Mouse (Mus musculus) intestine, postnatal 0 days (tissue): ENCODE results near the gene Sirt1. TPM values are rescaled to one million over a fixed set of nuclear protein-coding genes. Genes with fewer than 3 reads are reported as not detected.

Experiments
- ATAC-seq: fragments of 200-750 bp; cut with Nextera tagmentation; 2 replicates; pipeline ENCODE4 v1.8.0; 2017; ENCODE audit warnings: mild to moderate bottlenecking, moderate TSS enrichment, moderate library complexity
- H3K27ac ChIP-seq: fragments of 300-500 bp; sonication (generic); 2 replicates; pipeline ENCODE4 v1.5.1; 2014; ENCODE audit warnings: mild to moderate bottlenecking, low read depth, low read length, moderate library complexity
- H3K27me3 ChIP-seq: fragments of 300-500 bp; sonication (generic); replicated peaks from 2 replicates; pipeline ENCODE4 v1.6.1; 2014; ENCODE audit warnings: low read length, mixed read lengths; ENCODE audit not compliant: control insufficient read depth, insufficient read depth
- H3K36me3 ChIP-seq: fragments of 300-500 bp; sonication (generic); 2 replicates; pipeline ENCODE4 v1.6.1; 2014; ENCODE audit warnings: mild to moderate bottlenecking, moderate library complexity; ENCODE audit not compliant: control insufficient read depth, insufficient read depth
- H3K4me1 ChIP-seq: fragments of 300-500 bp; sonication (generic); replicated peaks from 2 replicates; pipeline ENCODE4 v1.6.1; 2014; ENCODE audit warnings: antibody characterized with exemption, low read length, mixed read lengths; ENCODE audit not compliant: control insufficient read depth, insufficient read depth
- H3K4me2 ChIP-seq: fragments of 300-500 bp; sonication (generic); replicated peaks from 2 replicates; pipeline ENCODE4 v1.6.1; 2014; ENCODE audit warnings: low read depth, mild to moderate bottlenecking, moderate library complexity
- H3K4me3 ChIP-seq: fragments of 300-500 bp; sonication (generic); 2 replicates; pipeline ENCODE4 v1.5.1; 2014; ENCODE audit warnings: low read depth, low read length
- H3K9ac ChIP-seq: fragments of 300-500 bp; sonication (generic); 2 replicates; pipeline ENCODE4 v1.6.1; 2014; ENCODE audit warnings: mild to moderate bottlenecking, low read depth, low read length
- H3K9me3 ChIP-seq: fragments of 300-500 bp; sonication (generic); 2 replicates; pipeline ENCODE4 v1.6.1; 2016; ENCODE audit warnings: mixed run types; ENCODE audit not compliant: control insufficient read depth
- CTCF ChIP-seq: sonication (generic); IDR thresholded peaks from 2 replicates; pipeline ENCODE4 v1.5.1; 2016; ENCODE audit warnings: low read depth, mild to moderate bottlenecking, control low read depth, antibody characterized with exemption, moderate library complexity
- WGBS: fragments of 180-500 bp; shearing (Covaris S2); extraction: QIAGEN DNeasy Blood & Tissue Kit; methylation state at CpG from one replicate; pipeline ENCODE4 v1.1.7; 2014; 5-methylcytosine and 5-hydroxymethylcytosine counted together
- polyA plus RNA-seq: library from polyadenylated mRNA; unstranded; fragments of >200 nt; fragmentation: Nextera tagmentation; extraction: Ambion mirVana; gene quantifications from 2 replicates; pipeline ENCODE4 v1.2.1, GENCODE M21; 2015

The Sirt1 gene
- 3.9 and 5.2 TPM in 2 replicates for polyA plus RNA-seq

GRCm38 (mm10) chr10:63381498-63382280 lies at the start of gene Sirt1:
Sirt1 (minus strand) TSS chr10:63381704.
- Histone ChIP-seq H3K36me3 (no peaks in the 10 kb centered on the region), H3K27me3 (no peaks in the 10 kb centered on the region), H3K4me3 (peak within 1 kb of the TSS; percentile 61), H3K27ac (no peak within 1 kb of the TSS), H3K9me3 (no peaks in the 10 kb centered on the region), H3K4me1 (no peaks in the 10 kb centered on the region), H3K9ac (peak within 1 kb of the TSS; percentile 64), H3K4me2 (peak within 1 kb of the TSS; percentile 89)
- TF ChIP-seq CTCF, result no peak
- 4% methylated on average over 24 of the region's 24 CpGs for WGBS
- no peak for ATAC-seq

GRCm38 (mm10) chr10:63429785-63430305 lies 48.3 kb upstream of the Sirt1 start, which contains the start of gene Ctnna3:
Ctnna3 (plus strand) TSS chr10:63430098.
- Histone ChIP-seq H3K9ac (peak within 1 kb of the TSS; percentile 71), H3K4me3 (peak within 1 kb of the TSS; percentile 96), H3K4me1 (no peaks in the 10 kb centered on the region), H3K36me3 (no peaks in the 10 kb centered on the region), H3K4me2 (peak within 1 kb of the TSS; percentile 66), H3K9me3 (no peaks in the 10 kb centered on the region), H3K27ac (peak within 1 kb of the TSS; percentile 66), H3K27me3 (no peaks in the 10 kb centered on the region)
- peak; percentile 92 for ATAC-seq
- no peak for TF ChIP-seq CTCF
- WGBS, result under 1% methylated on average over 55 of the region's 55 CpGs

GRCm38 (mm10) chr10:63429380-63429779 lies 47.9 kb upstream of the Sirt1 start:
- Histone ChIP-seq H3K27ac (peak overlapping the region; percentile 66), H3K9ac (peak overlapping the region; percentile 71), H3K4me2 (peak overlapping the region; percentile 66), H3K4me3 (peak overlapping the region; percentile 96), H3K36me3 (no peaks in the 10 kb centered on the region), H3K27me3 (no peaks in the 10 kb centered on the region), H3K9me3 (no peaks in the 10 kb centered on the region), H3K4me1 (no peaks in the 10 kb centered on the region)
- no peak for TF ChIP-seq CTCF
- WGBS, result under 1% methylated on average over 33 of the region's 34 CpGs
- peak; percentile 93 for ATAC-seq

GRCm38 (mm10) chr10:63429023-63429340 lies 47.5 kb upstream of the Sirt1 start:
- Histone ChIP-seq H3K27me3 (no peaks in the 10 kb centered on the region), H3K9ac (peak overlapping the region; percentile 8), H3K4me3 (peak overlapping the region; percentile 96), H3K4me2 (peak overlapping the region; percentile 66), H3K9me3 (no peaks in the 10 kb centered on the region), H3K27ac (no peak overlapping the region), H3K4me1 (no peaks in the 10 kb centered on the region), H3K36me3 (no peaks in the 10 kb centered on the region)
- 3% methylated on average over 11 of the region's 11 CpGs for WGBS
- no peak for ATAC-seq
- no peak for TF ChIP-seq CTCF

- ATAC-seq, result no peak
These were observed 46.9 kb upstream of the Sirt1 start for GRCm38 (mm10) chr10:63428243-63429022.

GRCm38 (mm10) chr10:63427146-63427545 lies 45.6 kb upstream of the Sirt1 start:
- 82% methylated on average over 8 of the region's 8 CpGs for WGBS
- no peaks in the 10 kb centered on the region for H3K36me3 ChIP-seq

More at GRCm38 (mm10) chr10:63428243-63429022, 46.9 kb upstream of the Sirt1 start:
- TF ChIP-seq CTCF, result peak; percentile 16; the same call in 1 of the 2 replicates
- H3K27me3 ChIP-seq, result no peaks in the 10 kb centered on the region
- no peaks in the 10 kb centered on the region for H3K36me3 ChIP-seq
- H3K9me3 ChIP-seq, result no peaks in the 10 kb centered on the region
- 18% methylated on average over 19 of the region's 19 CpGs for WGBS
- peak overlapping the region; percentile 66 for H3K4me2 ChIP-seq
- peak overlapping the region; percentile 8 for H3K9ac ChIP-seq
- H3K27ac ChIP-seq, result no peak overlapping the region
- peak overlapping the region; percentile 96 for H3K4me3 ChIP-seq
- no peaks in the 10 kb centered on the region for H3K4me1 ChIP-seq

More at GRCm38 (mm10) chr10:63427146-63427545, 45.6 kb upstream of the Sirt1 start:
- Histone ChIP-seq H3K4me3 (no peak overlapping the region), H3K4me2 (no peak overlapping the region), H3K4me1 (no peaks in the 10 kb centered on the region), H3K27me3 (no peaks in the 10 kb centered on the region), H3K9me3 (no peaks in the 10 kb centered on the region), H3K9ac (no peak overlapping the region), H3K27ac (no peak overlapping the region)
- no peak for TF ChIP-seq CTCF
- no peak for ATAC-seq
